Mouse (Mus musculus) spleen, adult 2 months (tissue): Measurements from ENCODE around the gene Ntn1. TPM values are rescaled to one million over a fixed set of nuclear protein-coding genes. Genes with fewer than 3 reads are reported as not detected.

ENCODE experiments used
- DNase-seq, 2 experiments: peaks; one replicate each; pipeline versions ENCODE4 v3.0.0 to v3.0.0-alpha.2; 2012 to 2021; ENCODE audit warnings: low spot score in 2 of 2, low read depth in 1 of 2
- H3K27ac ChIP-seq: fragments of 200-500 bp; 2 replicates; pipeline ENCODE4 v1.5.1; 2012; ENCODE audit warnings: low read length, inconsistent platforms; ENCODE audit not compliant: insufficient read depth
- H3K27me3 ChIP-seq: fragments of 200-500 bp; 2 replicates; pipeline ENCODE4 v1.6.1; 2012; ENCODE audit warnings: mild to moderate bottlenecking, moderate library complexity, low read length, inconsistent platforms; ENCODE audit not compliant: control insufficient read depth, insufficient read depth
- H3K36me3 ChIP-seq: fragments of 200-500 bp; 2 replicates; pipeline ENCODE4 v1.6.1; 2012; ENCODE audit warnings: mild to moderate bottlenecking, low read length, inconsistent platforms; ENCODE audit not compliant: control insufficient read depth, insufficient read depth
- H3K4me1 ChIP-seq: fragments of 200-500 bp; 2 replicates; pipeline ENCODE4 v1.6.1; 2011; ENCODE audit warnings: inconsistent platforms; ENCODE audit not compliant: control insufficient read depth, insufficient read depth, insufficient read length
- H3K4me3 ChIP-seq: fragments of 200-500 bp; 2 replicates; pipeline ENCODE4 v1.5.1; 2011; ENCODE audit warnings: mild to moderate bottlenecking, inconsistent platforms; ENCODE audit not compliant: insufficient read depth, insufficient read length; ENCODE audit errors: extremely low read depth
- CTCF ChIP-seq: fragments of 200-500 bp; IDR thresholded peaks from 2 replicates; pipeline ENCODE4 v1.5.1; 2011; ENCODE audit warnings: mild to moderate bottlenecking, inconsistent platforms; ENCODE audit not compliant: insufficient read depth, insufficient read length, insufficient replicate concordance; ENCODE audit errors: extremely low read depth
- POLR2A ChIP-seq: fragments of 200-500 bp; IDR thresholded peaks from 2 replicates; pipeline ENCODE4 v1.6.1; 2011; ENCODE audit warnings: low read depth, low read length, inconsistent platforms
- WGBS: fragments of 180-500 bp; shearing (Covaris S2); methylation state at CpG from one replicate; pipeline ENCODE4 v1.1.7; 2018; 5-methylcytosine and 5-hydroxymethylcytosine counted together
- polyA plus RNA-seq: library from polyadenylated mRNA; depleted of rRNA; stranded (reverse); fragments of >200 nt; gene quantifications from 2 replicates; pipeline ENCODE4 v1.2.3, GENCODE M21; 2012

Gene Ntn1
- polyA plus RNA-seq, 1 experiment, result 3.8 TPM

DNA sequence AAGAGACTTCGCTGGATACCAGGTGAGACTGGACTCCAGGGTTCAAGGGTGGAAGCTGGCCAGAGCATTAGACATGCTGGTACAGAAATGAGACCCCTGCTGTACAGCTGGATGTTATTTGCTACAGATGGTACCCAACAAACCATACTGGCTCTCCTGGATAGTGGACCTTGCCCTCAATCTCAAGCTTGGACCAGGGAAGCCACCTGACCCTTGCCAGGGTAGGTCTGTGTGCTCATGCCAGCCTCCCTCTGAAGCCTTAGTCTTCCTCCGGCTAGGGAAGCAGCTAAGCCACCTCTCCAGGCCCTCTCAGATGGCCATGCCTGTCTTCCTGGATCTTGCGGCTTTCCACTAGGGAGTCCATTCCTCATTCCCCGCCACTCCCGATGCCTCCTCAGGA lies 189.9 kb downstream of the Ntn1 start:
- no peak for DNase-seq
- Histone ChIP-seq H3K4me1 (peaks cover 4% of the 10 kb centered on the region; the same call in 1 of the 2 replicates), H3K27ac (no peak overlapping the region), H3K36me3 (no peaks in the 10 kb centered on the region), H3K27me3 (no peaks in the 10 kb centered on the region), H3K4me3 (no peak overlapping the region)
- WGBS, result 95% methylated on average over 5 of the region's 5 CpGs
- TF ChIP-seq CTCF (no peak), POLR2A (no peak)

GRCm38 (mm10) chr11:68209506-68209905 lies 191.1 kb downstream of the Ntn1 start:
- TF ChIP-seq POLR2A (no peak), CTCF (no peak)
- 34% methylated on average over 4 of the region's 4 CpGs for WGBS

GRCm38 (mm10) chr11:68208582-68208981 lies 192.0 kb downstream of the Ntn1 start:
- WGBS, result 87% methylated on average over 1 of the region's 1 CpGs

More at GRCm38 (mm10) chr11:68209506-68209905, 191.1 kb downstream of the Ntn1 start:
- Histone ChIP-seq H3K4me1 (peaks cover 6% of the 10 kb centered on the region; the same call in 1 of the 2 replicates), H3K36me3 (no peaks in the 10 kb centered on the region), H3K4me3 (no peak overlapping the region), H3K27ac (no peak overlapping the region), H3K27me3 (no peaks in the 10 kb centered on the region)
- no peak for DNase-seq

DNA sequence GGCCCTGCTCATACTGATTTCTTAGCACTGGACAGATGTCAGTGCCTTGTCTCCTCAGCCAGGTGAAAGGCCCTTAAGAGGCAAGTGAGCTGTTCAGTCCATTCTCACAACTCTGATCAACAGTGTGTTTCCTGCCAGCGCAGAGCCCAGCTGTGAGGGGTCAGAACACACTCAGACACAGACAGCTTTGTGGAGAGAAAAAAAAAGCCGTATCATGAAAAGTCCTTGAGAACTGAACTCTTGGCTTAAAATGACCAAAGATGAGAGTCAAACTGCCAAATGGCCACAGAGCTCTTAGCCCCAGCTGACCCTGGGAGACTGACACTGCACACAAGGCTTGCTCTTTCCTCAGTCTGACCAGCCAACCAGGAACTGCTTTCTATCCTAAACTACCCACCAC lies 192.6 kb downstream of the Ntn1 start:
- TF ChIP-seq CTCF (no peak), POLR2A (no peak)
- no peak for DNase-seq
- Histone ChIP-seq H3K4me3 (no peak overlapping the region), H3K27ac (no peak overlapping the region), H3K36me3 (no peaks in the 10 kb centered on the region), H3K27me3 (no peaks in the 10 kb centered on the region), H3K4me1 (peaks cover 4% of the 10 kb centered on the region; the same call in 1 of the 2 replicates)
- WGBS, result 40% methylated on average over 2 of the region's 2 CpGs

More at GRCm38 (mm10) chr11:68208582-68208981, 192.0 kb downstream of the Ntn1 start:
- H3K27me3 ChIP-seq, result no peaks in the 10 kb centered on the region
- no peaks in the 10 kb centered on the region for H3K36me3 ChIP-seq
- no peak overlapping the region for H3K4me3 ChIP-seq
- no peak for DNase-seq
- H3K4me1 ChIP-seq, result peaks cover 4% of the 10 kb centered on the region; the same call in 1 of the 2 replicates
- no peak overlapping the region for H3K27ac ChIP-seq
- no peak for TF ChIP-seq CTCF
- no peak for TF ChIP-seq POLR2A

- peaks cover 14% of the 10 kb centered on the region; the same call in 1 of the 2 replicates for H3K4me1 ChIP-seq
- no peak for DNase-seq
- H3K36me3 ChIP-seq, result no peaks in the 10 kb centered on the region
- TF ChIP-seq CTCF, result no peak
- TF ChIP-seq POLR2A, result no peak
- H3K27me3 ChIP-seq, result no peaks in the 10 kb centered on the region
- no peak overlapping the region for H3K4me3 ChIP-seq
- no peak overlapping the region for H3K27ac ChIP-seq
- WGBS, result 82% methylated on average over 10 of the region's 10 CpGs
These were observed 194.9 kb downstream of the Ntn1 start for GRCm38 (mm10) chr11:68205572-68206229.

DNA sequence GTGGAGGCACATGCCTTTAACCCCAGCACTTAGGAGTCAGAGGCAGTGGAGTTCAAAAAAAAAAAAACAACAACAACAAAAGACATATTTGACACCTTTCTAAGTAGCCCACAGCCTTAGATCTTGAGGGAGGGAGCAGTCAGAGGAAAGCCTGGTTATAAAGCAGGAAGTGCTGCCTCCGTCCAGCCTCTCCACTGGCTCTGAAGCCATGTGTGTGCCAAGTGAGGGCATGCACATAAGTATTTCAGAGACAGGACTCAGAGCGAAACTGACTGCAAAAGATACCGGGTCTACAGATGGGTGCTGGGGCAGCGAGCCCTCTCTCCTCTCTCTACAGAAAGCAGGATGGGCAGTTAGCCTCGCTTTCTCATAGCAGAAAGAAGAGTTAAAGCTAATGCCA lies 196.2 kb downstream of the Ntn1 start:
- WGBS, result 52% methylated on average over 5 of the region's 5 CpGs

GRCm38 (mm10) chr11:68203658-68204315 lies 196.8 kb downstream of the Ntn1 start:
- Histone ChIP-seq H3K27ac (no peak overlapping the region), H3K4me1 (peaks cover 30% of the 10 kb centered on the region; the same call in 1 of the 2 replicates)
- no peak for DNase-seq

More for the DNA sequence above, 196.2 kb downstream of the Ntn1 start:
- Histone ChIP-seq H3K27me3 (no peaks in the 10 kb centered on the region), H3K27ac (no peak overlapping the region), H3K4me3 (no peak overlapping the region), H3K4me1 (peaks cover 26% of the 10 kb centered on the region; the same call in 1 of the 2 replicates), H3K36me3 (no peaks in the 10 kb centered on the region)
- TF ChIP-seq POLR2A, result no peak
- no peak for DNase-seq

More at GRCm38 (mm10) chr11:68203658-68204315, 196.8 kb downstream of the Ntn1 start:
- Histone ChIP-seq H3K27me3 (no peaks in the 10 kb centered on the region), H3K4me3 (no peak overlapping the region), H3K36me3 (no peaks in the 10 kb centered on the region)
- TF ChIP-seq POLR2A, result no peak
- no peak for TF ChIP-seq CTCF
- WGBS, result 42% methylated on average over 10 of the region's 10 CpGs
